Mouse (Mus musculus) G1E-ER4 (cell line): ENCODE measurements around the gene Sorl1. TPM values are rescaled to one million over a fixed set of nuclear protein-coding genes. Genes with fewer than 3 reads are reported as not detected.

Source experiments
- GATA1 ChIP-seq: IDR thresholded peaks from one replicate; pipeline ENCODE4 v1.8.0; 2012; ENCODE audit warnings: low read length, inconsistent platforms
- polyA plus RNA-seq: library from polyadenylated mRNA; stranded (reverse); fragments of >175 nt; gene quantifications from 2 replicates; pipeline ENCODE4 v1.2.3, GENCODE M21; 2012

The Sorl1 gene
- polyA plus RNA-seq, 1 experiment, result not detected

DNA sequence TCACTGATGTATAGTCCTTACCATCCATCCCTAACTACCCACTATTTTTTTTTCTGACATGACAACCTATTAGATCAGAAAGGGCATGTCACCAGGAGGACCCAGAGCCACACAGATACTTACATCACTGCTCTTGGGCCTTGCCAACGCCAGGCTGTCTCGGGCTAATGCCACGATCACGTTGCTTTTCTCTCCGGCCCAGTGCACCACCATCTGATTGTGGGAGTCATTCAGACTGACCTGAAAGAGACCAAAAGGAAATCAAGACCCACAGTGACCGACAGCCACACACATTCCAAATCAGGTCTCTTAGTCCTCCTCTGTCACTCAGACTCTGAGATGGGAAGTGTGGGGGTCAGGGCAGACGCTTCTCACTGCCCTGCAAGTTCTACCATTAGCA lies 17.8 kb downstream of the Sorl1 start:
- no peak for TF ChIP-seq GATA1

DNA sequence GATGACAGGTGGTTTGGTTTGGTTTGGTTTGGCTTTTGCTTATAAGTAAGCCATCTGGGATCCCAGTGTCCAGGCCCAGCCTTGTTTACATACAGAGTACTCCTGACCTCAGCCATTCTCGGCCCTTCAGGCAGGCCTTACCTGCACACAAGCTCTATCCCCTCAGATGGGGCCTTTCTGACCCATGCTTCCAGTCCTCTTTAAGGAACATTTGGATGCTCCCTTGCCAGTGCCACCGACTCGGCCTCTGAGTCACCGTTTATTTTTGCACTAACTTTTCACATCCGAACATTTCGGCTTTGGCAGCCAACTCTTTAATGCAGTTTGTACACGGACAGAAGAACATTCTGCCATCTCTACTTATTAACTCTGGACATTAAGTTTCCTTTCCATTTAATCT lies 20.6 kb downstream of the Sorl1 start:
- TF ChIP-seq GATA1, result no peak

DNA sequence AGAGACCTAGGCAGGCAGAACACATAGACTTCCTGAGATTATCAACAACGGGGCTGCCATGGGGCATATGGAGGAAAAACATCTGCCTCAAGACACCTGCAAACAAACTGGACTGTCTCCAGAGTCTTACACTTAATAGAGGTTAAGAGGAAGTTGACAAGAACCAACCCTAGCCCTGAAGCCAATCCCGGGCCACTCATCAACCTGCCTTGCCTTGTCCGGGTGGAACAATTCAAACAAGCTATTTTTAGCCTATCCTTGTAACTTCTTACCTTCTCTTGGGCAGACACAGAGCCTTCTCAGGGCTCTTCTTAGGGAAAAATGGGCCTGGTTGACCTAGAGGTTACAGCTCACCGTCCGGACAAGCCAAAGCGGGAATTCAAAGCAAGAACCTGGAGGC lies 22.1 kb downstream of the Sorl1 start:
- TF ChIP-seq GATA1, result no peak

DNA sequence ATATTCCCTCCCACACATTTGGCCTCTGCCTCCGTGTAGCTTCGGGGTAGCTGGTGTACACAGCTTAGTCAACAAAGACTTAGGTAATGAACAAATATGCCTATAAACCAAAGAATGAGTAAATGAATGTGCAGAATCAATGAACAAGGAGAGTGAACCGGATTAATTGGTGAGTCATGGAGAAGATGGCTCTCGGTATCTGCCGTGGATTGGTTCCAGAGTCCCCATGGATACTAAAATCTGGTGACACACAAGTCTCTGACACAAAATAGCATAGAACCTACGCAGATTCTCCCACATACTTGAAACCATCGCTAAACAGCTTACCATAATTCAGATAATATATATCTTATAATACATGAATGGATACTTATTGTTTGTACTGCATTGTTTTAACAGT lies 22.8 kb downstream of the Sorl1 start:
- no peak for TF ChIP-seq GATA1

DNA sequence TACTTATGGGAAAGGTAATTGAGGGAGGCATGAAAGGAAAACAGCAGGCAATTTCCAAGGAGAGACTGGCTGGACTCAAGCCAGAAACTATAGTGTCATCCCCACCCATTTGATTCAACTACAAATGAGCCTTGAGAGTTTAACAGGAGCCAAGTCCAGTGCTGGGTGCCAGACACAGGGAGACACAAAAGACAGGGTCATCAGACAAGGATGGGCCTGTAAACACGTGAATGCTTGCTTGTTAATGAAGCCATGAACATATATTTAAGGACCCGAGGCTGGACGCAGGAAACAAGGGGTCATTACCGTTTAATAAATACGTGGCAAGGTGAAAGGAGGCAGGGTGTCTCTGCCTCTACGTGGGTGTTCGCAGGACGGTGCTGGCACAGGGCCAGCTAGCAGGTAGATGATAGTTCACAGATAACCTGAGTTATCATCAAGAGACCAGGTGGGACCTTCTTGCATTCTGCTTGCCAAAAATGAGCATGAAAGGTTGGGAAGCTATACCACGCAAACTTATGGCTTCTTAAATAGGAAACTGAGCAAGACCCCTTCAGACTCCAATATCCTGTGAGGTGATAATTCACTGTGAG lies 23.4 kb downstream of the Sorl1 start:
- no peak for TF ChIP-seq GATA1

DNA sequence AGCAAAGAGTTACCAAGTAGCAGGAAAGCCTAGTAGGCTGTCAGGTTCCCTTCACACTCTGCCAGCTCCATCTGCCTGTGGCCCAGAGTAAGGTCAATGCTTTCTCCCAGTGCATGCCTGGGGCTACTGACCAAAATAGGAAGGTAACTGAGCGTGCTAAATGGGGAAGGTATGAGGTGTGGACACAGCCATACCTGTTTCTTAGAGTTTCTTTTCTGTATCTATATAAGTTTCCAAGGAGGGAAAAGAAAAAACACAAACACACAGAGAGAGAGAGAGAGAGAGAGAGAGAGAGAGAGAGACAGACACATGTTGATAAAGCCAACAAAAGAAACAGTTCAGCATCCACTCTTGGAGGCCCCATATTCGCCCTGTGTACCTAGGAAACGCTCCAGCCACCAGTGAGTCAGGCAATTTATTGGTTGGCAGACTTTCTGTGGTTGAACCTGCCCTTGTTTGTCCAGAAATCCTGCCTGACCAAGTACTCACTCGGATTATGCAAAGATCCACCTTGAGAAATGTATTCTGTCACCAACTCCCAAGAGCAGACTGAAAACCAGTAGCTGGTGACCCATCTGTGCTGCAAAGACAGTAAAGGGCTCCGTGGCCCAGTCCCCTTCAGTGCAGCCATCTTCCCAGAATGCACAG lies 25.5 kb downstream of the Sorl1 start:
- no peak for TF ChIP-seq GATA1

DNA sequence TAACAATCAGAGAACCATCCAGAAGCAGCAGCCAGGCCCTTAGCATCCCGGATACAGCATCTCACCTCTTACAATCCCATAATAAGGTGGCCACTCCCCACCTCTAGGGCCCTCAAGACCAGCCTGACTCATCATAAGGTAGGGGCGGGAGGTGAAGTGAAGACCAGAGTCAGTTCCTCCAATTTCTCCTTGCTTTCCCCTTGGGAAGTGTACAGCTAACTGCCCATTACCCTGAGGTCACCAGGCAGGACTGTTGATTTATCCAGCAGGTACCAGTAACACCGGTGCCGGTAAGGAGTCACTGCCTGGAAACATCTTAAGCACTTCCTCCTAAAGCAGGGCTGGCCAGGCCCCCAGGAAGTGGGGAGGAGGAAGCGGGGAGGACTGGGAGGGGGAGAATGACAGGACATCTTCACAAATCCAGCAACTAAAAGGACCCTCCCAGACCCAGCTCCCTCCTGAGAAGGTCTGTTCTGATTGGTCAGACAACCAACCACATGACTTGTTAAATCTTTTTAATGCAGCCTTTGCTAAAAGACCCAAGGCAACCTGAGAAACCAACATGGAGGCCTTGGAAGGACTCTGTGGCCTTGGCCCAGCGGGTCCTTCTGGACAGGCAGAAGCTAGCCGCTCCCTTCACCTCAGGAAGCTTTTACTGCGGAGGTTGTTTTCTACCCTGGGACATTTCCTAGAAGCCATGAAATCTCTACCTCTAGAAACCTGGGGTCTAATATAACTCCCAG lies 26.2 kb downstream of the Sorl1 start:
- no peak for TF ChIP-seq GATA1

DNA sequence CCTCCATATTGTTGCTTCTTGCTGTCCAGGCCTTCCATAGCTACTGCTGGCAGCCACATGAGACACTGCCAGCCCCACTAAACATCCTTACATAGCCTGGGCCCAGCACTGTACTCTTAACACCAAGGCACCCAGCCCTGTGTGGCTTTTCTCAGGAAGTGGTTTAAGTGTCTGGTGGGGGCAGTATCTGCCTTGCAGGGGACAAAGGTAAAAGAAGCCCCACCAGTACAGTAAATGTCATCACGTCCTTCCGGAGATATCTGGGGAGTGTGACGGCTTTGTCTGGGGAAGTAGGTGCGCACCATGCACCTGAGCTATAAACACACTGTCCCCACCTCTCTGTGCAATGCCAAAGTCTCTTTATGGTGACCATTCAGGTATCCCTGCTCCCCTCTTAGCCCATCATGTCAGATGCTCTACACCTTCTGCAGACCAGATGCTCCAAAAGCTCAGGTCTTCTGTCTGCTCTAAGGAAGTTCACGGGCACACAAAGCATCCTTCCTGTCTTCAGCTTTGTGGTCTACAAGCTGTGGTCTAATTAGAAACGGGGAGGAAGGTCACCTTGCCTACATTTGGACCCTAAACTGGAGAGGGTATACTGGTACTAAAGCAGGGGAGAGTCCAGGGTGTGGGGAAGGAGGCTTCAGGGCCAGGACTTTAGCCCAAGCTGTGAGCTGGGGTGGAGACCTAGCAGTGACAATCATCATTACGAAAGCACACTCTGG lies 26.9 kb downstream of the Sorl1 start:
- TF ChIP-seq GATA1, result no peak

DNA sequence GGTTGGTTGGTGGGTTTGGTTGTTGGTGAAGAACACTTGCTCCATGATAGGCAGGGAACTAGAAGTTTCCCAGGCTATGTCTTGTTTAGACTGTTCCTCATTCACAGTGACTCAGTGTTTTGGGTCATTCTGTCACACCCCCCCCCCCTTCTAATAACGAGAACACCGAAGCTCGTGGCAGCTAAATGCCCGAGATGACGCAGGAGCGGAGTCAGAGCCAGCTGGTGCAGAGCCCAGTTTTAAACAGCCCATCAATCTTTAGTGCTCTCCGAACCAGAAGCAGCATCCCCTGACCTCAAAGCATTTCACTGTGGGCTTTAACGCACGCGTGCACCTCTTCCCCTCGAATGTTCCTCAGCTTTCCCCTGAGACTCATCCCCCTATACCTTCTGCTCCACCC lies 29.3 kb downstream of the Sorl1 start:
- no peak for TF ChIP-seq GATA1

DNA sequence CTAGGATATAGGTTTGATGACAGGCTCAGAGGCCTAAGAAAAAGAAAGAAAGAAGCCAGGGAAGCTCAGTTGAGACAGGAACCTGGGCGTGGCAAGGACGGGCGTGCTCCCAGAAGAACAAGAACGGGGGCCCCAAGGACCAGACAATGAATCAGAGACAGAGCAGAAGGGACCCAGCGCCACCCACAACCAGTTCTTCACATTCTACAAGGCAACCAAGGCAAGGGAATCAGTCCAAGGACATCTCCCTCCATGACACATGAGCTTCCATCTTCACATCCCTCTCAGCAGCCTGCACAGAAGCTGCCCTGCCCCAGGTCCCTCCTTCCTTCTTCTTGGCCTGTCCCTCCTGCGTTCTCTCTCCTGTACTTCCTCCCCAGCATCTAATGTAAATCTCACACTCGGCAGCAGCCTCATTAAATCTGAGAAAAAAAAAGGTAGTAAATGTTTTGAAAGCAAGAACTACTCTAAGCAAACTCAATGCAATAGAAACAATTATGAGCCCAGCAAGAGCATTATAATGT lies 30.0 kb downstream of the Sorl1 start:
- TF ChIP-seq GATA1, result no peak

DNA sequence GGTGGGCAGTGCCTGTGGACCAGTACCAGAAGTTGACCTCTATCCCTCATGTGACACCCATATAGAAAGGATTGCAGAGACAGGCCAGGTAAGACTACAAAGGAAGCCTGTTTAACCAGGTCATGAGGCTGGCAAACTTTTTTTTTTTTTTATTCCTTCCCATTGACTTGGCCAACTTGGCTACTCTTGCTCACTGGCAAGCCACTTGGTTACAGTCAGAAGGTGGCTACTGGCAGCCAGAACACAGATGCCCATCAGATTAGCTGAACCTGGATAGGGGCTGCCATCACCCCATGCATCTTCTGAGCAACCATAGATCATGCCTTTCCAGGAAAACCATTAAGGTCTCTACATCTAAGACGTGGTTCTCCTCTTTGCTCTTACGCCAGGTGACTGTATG lies 31.3 kb downstream of the Sorl1 start:
- TF ChIP-seq GATA1, result no peak

DNA sequence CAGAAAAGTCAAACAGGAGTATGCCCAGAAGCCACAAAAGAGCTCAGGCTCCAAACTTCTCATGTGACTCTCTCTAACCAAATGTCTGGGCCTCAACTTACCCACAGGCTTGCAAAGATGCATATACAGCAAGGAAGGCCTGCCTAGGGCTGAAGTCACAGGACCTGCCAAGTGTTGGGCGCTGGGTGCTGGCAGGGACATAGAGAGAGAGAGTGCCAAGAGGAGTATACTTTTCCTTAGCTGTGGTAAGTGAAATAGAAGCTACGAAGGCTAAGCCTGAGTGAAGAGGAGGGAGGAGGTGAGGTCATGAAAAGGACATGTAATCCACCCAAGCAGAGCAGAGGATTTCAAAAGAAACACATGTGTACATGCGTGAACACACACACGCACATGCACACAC lies 32.5 kb downstream of the Sorl1 start:
- TF ChIP-seq GATA1, result no peak

DNA sequence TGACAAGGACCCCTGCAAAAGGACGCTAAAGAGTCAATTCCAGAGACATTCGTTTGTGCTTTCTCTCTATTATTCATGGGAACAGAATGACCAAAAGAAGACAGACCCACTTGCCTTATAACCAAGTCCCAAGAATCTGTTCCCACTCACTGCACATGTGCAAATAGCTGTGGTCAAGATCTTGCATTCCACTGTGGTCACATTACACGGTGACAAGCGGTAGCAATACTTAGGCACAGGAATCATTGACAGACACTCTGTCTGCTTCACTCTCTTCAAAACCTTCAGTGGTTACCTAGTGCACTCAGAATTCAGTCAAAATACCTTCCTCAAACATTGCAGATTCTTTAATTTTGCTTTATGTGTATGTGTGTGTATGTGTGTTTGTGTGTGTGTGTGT lies 36.2 kb downstream of the Sorl1 start:
- TF ChIP-seq GATA1, result no peak

DNA sequence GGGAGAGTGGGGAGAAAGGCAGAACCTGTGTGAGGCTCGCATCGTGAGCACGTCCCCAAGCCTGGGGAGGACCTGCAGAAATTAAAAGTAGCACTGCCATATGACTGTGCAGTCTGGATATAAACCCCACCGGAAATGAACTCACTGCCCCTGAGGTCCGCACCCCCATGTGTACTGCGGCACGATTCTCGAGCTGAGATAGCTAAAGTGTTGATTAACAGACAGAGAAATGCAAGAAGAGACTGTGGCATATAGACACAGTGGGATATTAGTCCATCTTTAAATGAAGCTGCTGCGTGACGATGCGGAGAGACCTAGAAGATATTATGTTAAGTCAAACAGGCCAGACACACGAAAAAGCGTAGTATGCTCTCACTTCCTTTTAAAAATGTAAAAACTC lies 38.1 kb downstream of the Sorl1 start:
- no peak for TF ChIP-seq GATA1

DNA sequence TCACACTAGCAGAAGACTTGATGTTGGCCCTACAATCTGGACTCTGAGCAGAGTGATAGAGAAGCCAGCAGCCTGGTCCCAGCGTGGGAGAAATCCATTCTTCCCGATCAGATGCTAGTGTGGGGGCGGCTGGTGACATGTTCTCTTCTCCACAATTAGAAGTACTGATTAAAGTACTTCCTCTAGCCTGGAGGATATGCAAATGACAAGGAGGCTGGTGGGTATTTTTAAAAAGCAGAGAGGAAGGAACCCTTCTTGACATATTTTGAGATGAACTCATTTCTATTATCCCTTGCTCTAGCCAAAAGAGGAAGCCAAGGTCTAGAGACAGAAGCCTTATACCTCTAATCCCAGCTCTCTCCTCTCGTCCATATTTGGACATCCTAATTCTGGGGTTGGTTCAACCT lies 40.4 kb downstream of the Sorl1 start:
- no peak for TF ChIP-seq GATA1

DNA sequence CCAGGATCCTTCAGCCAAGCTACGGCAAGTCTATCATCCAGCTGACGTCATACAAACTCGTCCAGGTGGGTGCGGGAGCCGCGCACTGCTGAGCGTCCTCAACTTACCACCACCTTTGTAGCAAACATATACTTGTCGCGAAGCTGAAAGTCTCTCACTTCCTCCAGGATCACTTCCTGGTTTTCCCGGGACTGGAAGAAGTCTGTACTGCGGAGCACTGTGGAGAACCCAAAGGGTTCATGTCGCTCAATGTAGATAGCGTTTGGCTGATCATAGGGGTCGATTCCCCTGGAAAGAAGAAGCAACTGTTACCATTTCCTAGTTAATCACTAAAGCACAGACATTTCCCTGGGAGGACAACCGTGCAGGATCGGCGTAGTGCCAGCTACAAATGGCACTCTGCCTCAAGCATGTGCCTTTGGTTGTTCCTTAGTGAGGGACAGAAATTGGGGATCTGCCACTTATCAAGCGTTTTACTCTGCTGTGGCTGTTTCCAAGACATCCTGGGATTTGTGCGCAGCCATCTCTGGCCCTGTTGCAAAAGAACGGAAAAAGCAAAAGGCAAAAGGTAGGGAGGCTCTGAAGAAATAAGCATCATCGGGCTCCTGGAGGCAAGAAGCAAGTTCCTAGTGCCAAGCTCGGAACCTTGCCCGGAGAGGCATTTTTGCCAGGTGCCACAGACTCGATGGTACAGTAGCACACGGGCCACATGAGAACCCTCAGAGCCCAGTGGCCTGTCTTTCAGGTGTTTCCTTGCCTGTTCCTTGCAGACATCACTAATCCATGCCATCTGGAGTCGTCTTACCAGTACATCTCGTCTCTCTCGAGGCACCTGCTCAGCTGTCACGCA lies 42.2 kb downstream of the Sorl1 start:
- TF ChIP-seq GATA1, result no peak
